Mouse (Mus musculus): ENCODE measurements around the gene Gm21953. TPM values are rescaled to one million over a fixed set of nuclear protein-coding genes. Genes with fewer than 3 reads are reported as not detected.
"Not testable (repeated sequence)": the region's sequence is repeated elsewhere in the genome, so short reads cannot be mapped to it uniquely, and the experiment has no call there.

Gm21953 gene
- not detected in 2 replicates for polyA plus RNA-seq (2015; fragmentation: Nextera tagmentation; extraction: Ambion mirVana)

GRCm38 (mm10) chr4:42293967-42294366 lies at the start of gene Gm21953:
TSS of gene Gm21953 (plus strand) at chr4:42294267.
- ATAC-seq (ENCODE audit: low read depth); H3K36me3 ChIP-seq; DNase-seq; H3K27me3 ChIP-seq; H3K4me1 ChIP-seq (replicated peaks); H3K4me2 ChIP-seq; H3K4me3 ChIP-seq (replicated peaks); H3K9ac ChIP-seq; H3K27ac ChIP-seq; H3K9me3 ChIP-seq (replicated peaks): not testable (repeated sequence)
- no CpG with 5 or more reads among the region's 18 CpGs for WGBS (ENCODE audit: insufficient replicate concordance)

- ATAC-seq (ENCODE audit: low read depth): not testable (repeated sequence)
- no CpG with 5 or more reads among the region's 5 CpGs for WGBS (ENCODE audit: insufficient replicate concordance)
Observed at GRCm38 (mm10) chr4:42255467-42255866, 38.6 kb upstream of the Gm21953 start, which contains the start of gene Ccl21b. TSS of gene Ccl21b (plus strand) at chr4:42255767.

GRCm38 (mm10) chr4:42318034-42318433 lies 24.0 kb downstream of the Gm21953 start, which contains the start of gene Fam205a3:
TSS of gene Fam205a3 (plus strand) at chr4:42318334.
- WGBS (ENCODE audit: insufficient replicate concordance): no CpG with 5 or more reads among the region's 1 CpGs

More at GRCm38 (mm10) chr4:42255467-42255866, 38.6 kb upstream of the Gm21953 start, which contains the start of gene Ccl21b:
- not testable (repeated sequence) for H3K27ac ChIP-seq; H3K9me3 ChIP-seq (replicated peaks); H3K9ac ChIP-seq; H3K4me3 ChIP-seq (replicated peaks); H3K27me3 ChIP-seq; H3K4me2 ChIP-seq; H3K36me3 ChIP-seq; H3K4me1 ChIP-seq (replicated peaks); DNase-seq

More at GRCm38 (mm10) chr4:42318034-42318433, 24.0 kb downstream of the Gm21953 start, which contains the start of gene Fam205a3:
- H3K4me2 ChIP-seq; H3K4me1 ChIP-seq (replicated peaks); H3K36me3 ChIP-seq; H3K9ac ChIP-seq; DNase-seq; ATAC-seq (ENCODE audit: low read depth); H3K4me3 ChIP-seq (replicated peaks); H3K9me3 ChIP-seq (replicated peaks); H3K27ac ChIP-seq; H3K27me3 ChIP-seq: not testable (repeated sequence)

Other genes starting within 250 kb of the Gm21953 start
- not detected in 2 replicates for gene Gm3893, start 203.1 kb upstream of the Gm21953 start, polyA plus RNA-seq (2015; fragmentation: Nextera tagmentation; extraction: Ambion mirVana)
- 0.32 TPM in 1 of 2 replicates, not detected in the other for gene Gm13304, start 179.4 kb upstream of the Gm21953 start, polyA plus RNA-seq (2015; fragmentation: Nextera tagmentation; extraction: Ambion mirVana)
- gene Gm13306, start 140.8 kb upstream of the Gm21953 start, polyA plus RNA-seq (2015; fragmentation: Nextera tagmentation; extraction: Ambion mirVana): not detected in 2 replicates
- gene Gm13305, start 125.7 kb upstream of the Gm21953 start, polyA plus RNA-seq (2015; fragmentation: Nextera tagmentation; extraction: Ambion mirVana): 0.39 TPM in 1 of 2 replicates, not detected in the other
- gene Gm10600, start 53.6 kb upstream of the Gm21953 start, polyA plus RNA-seq (2015; fragmentation: Nextera tagmentation; extraction: Ambion mirVana): not detected in 2 replicates
- gene Ccl21b, start 38.5 kb upstream of the Gm21953 start, polyA plus RNA-seq (2015; fragmentation: Nextera tagmentation; extraction: Ambion mirVana): not detected in 2 replicates
- not detected in 2 replicates for gene Fam205a3, start 24.1 kb downstream of the Gm21953 start, polyA plus RNA-seq (2015; fragmentation: Nextera tagmentation; extraction: Ambion mirVana)
- gene Gm21586, start 145.1 kb downstream of the Gm21953 start, polyA plus RNA-seq (2015; fragmentation: Nextera tagmentation; extraction: Ambion mirVana): not detected in 2 replicates
- 0.03 TPM in 1 of 2 replicates, not detected in the other for gene Gm2163, start 172.5 kb downstream of the Gm21953 start, polyA plus RNA-seq (2015; fragmentation: Nextera tagmentation; extraction: Ambion mirVana)
- not detected in 2 replicates for gene Fam205a2, start 233.9 kb downstream of the Gm21953 start, polyA plus RNA-seq (2015; fragmentation: Nextera tagmentation; extraction: Ambion mirVana)